Mouse (Mus musculus) hindbrain, embryonic 13.5 days (tissue): ENCODE measurements around the gene 4930402K13Rik. TPM values are rescaled to one million over a fixed set of nuclear protein-coding genes. Genes with fewer than 3 reads are reported as not detected.
"Not testable (repeated sequence)": the region's sequence is repeated elsewhere in the genome, so short reads cannot be mapped to it uniquely, and the experiment has no call there.

Experiments
- ATAC-seq: fragments of 200-750 bp; cut with Nextera tagmentation; 2 replicates; pipeline ENCODE4 v1.8.0; 2017; ENCODE audit warnings: moderate TSS enrichment; ENCODE audit not compliant: low FRiP score
- H3K27ac ChIP-seq: fragments of 300-500 bp; sonication (generic); 2 replicates; pipeline ENCODE4 v1.5.1; 2015; ENCODE audit warnings: inconsistent platforms, mild to moderate bottlenecking, moderate library complexity
- H3K27me3 ChIP-seq: fragments of 300-500 bp; sonication (generic); 2 replicates; pipeline ENCODE4 v1.6.1; 2015; ENCODE audit warnings: mild to moderate bottlenecking, inconsistent platforms
- H3K36me3 ChIP-seq: fragments of 300-500 bp; sonication (generic); 2 replicates; pipeline ENCODE4 v1.6.1; 2015; ENCODE audit warnings: mild to moderate bottlenecking, inconsistent platforms
- H3K4me1 ChIP-seq: fragments of 300-500 bp; sonication (generic); replicated peaks from 2 replicates; pipeline ENCODE4 v1.6.1; 2015; ENCODE audit warnings: inconsistent platforms
- H3K4me2 ChIP-seq: fragments of 300-500 bp; sonication (generic); 2 replicates; pipeline ENCODE4 v1.6.1; 2015; ENCODE audit warnings: inconsistent platforms, mild to moderate bottlenecking, moderate library complexity
- H3K4me3 ChIP-seq: fragments of 300-500 bp; sonication (generic); 2 replicates; pipeline ENCODE4 v1.5.1; 2015; ENCODE audit warnings: mild to moderate bottlenecking, inconsistent platforms
- H3K9ac ChIP-seq: fragments of 300-500 bp; sonication (generic); 2 replicates; pipeline ENCODE4 v1.6.1; 2015; ENCODE audit warnings: mild to moderate bottlenecking, inconsistent platforms
- H3K9me3 ChIP-seq: fragments of 300-500 bp; sonication (generic); 2 replicates; pipeline ENCODE4 v1.6.1; 2016; ENCODE audit warnings: inconsistent platforms
- WGBS: fragments of 180-500 bp; shearing (Covaris S2); methylation state at CpG from one replicate; pipeline ENCODE4 v1.1.7; 2015; 5-methylcytosine and 5-hydroxymethylcytosine counted together
- polyA plus RNA-seq: library from polyadenylated mRNA; unstranded; fragments of >200 nt; fragmentation: Nextera tagmentation; extraction: Ambion mirVana; gene quantifications from 2 replicates; pipeline ENCODE4 v1.2.1, GENCODE M21; 2015

Gene 4930402K13Rik
- polyA plus RNA-seq, result not detected in 2 replicates

- 80% methylated on average over 6 of the region's 6 CpGs for WGBS
- H3K36me3 ChIP-seq, result no peaks in the 10 kb centered on the region
- no peak for ATAC-seq
Measured at GRCm38 (mm10) chrX:9104262-9104661, at the start of gene 4930402K13Rik. TSS of gene 4930402K13Rik (plus strand) at chrX:9104562.

DNA sequence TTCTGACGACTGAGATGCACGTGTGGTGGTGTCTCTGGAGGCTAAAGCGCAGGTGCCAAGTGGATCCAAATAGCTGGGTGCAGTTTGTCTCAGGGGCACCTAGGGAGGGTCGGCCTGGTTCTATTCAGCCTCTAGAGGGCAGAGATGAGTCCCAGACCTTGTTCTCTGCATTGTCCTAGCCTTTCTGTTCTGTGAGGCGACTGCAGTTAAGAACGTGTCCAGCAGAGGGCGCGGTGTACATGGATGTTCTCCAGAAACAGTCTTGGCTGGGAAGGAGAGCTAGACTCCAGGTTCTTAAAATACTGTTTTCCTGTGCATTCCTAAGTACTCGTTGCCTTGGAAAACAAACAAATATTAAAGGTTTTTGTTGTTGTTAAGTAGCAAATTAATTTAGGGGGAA lies 43.4 kb upstream of the 4930402K13Rik start:
- H3K27me3 ChIP-seq, H3K9me3 ChIP-seq, H3K27ac ChIP-seq, H3K4me2 ChIP-seq, H3K36me3 ChIP-seq, H3K4me1 ChIP-seq, H3K4me3 ChIP-seq, H3K9ac ChIP-seq, ATAC-seq: not testable (repeated sequence)
- WGBS, result 39% methylated on average over 9 of the region's 9 CpGs

More at GRCm38 (mm10) chrX:9104262-9104661, at the start of gene 4930402K13Rik:
- no peaks in the 10 kb centered on the region for H3K27me3 ChIP-seq
- no peaks in the 10 kb centered on the region for H3K9me3 ChIP-seq
- no peak within 1 kb of the TSS for H3K4me3 ChIP-seq
- H3K9ac ChIP-seq, result no peak within 1 kb of the TSS
- no peak within 1 kb of the TSS for H3K27ac ChIP-seq
- H3K4me1 ChIP-seq, result no peaks in the 10 kb centered on the region
- no peak within 1 kb of the TSS for H3K4me2 ChIP-seq

GRCm38 (mm10) chrX:9062101-9062500 lies 42.3 kb upstream of the 4930402K13Rik start:
- 91% methylated on average over 4 of the region's 4 CpGs for WGBS

DNA sequence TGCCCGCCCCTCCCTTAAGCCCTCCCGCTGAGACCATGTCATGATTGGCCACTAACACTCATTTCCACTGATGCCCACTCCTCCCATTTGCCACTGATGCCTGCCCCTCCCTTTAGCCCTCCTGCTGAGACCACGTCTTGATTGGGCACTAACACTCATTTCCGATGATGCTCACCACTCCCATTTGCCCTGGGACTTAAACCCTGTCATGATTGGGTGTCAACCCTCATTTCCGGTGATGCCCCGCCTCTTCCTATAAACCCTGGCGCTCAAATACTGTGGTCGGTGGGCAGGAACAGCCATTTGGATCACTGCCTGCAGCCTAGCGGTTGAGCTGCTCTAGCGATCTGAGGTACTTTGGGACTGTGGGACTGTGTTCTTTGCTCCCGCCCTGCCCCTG lies 41.6 kb upstream of the 4930402K13Rik start, which contains the start of gene Fthl17f:
Fthl17f (plus strand) TSS at position 301 of the 400 bp plus-strand sequence.
- not testable (repeated sequence) for H3K36me3 ChIP-seq, ATAC-seq, H3K27ac ChIP-seq, H3K4me1 ChIP-seq, H3K9ac ChIP-seq, H3K4me2 ChIP-seq, H3K9me3 ChIP-seq, H3K4me3 ChIP-seq, H3K27me3 ChIP-seq
- WGBS, result 93% methylated on average over 11 of the region's 11 CpGs

More at GRCm38 (mm10) chrX:9062101-9062500, 42.3 kb upstream of the 4930402K13Rik start:
- no peak for ATAC-seq
- Histone ChIP-seq H3K9ac (no peak overlapping the region), H3K27ac (no peak overlapping the region), H3K9me3 (no peaks in the 10 kb centered on the region), H3K27me3 (no peaks in the 10 kb centered on the region), H3K4me2 (no peak overlapping the region), H3K4me1 (no peaks in the 10 kb centered on the region), H3K4me3 (no peak overlapping the region), H3K36me3 (no peaks in the 10 kb centered on the region)

DNA sequence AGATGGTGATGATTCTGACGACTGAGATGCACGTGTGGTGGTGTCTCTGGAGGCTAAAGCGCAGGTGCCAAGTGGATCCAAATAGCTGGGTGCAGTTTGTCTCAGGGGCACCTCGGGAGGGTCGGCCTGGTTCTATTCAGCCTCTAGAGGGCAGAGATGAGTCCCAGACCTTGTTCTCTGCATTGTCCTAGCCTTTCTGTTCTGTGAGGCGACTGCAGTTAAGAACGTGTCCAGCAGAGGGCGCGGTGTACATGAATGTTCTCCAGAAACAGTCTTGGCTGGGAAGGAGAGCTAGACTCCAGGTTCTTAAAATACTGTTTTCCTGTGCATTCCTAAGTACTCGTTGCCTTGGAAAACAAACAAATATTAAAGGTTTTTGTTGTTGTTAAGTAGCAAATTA lies 26.7 kb upstream of the 4930402K13Rik start:
- WGBS, result 12% methylated on average over 9 of the region's 10 CpGs
- ATAC-seq, result peak; percentile 68
- not testable (repeated sequence) for H3K9me3 ChIP-seq

DNA sequence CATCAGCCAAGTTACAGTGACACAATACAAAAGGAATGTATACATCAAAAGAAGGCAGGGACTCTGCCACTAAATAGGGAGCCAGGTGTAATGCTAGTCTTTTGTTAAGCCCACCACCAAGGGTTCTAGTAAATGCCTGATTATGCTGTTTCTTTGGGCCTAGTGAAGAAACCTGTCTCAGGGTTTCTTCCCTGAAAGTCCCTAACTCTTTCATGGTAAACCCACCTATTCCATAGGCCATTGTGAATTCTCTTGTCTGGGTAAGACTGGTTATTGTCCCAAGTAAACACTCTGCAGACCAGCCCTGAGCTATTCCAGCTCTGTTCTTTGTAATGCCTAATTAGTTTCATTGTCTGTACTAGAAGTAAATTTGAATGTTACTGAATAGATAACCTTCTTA lies 9.3 kb upstream of the 4930402K13Rik start:
- not testable (repeated sequence) for H3K4me2 ChIP-seq, H3K9ac ChIP-seq, H3K9me3 ChIP-seq, H3K27me3 ChIP-seq, ATAC-seq, H3K4me3 ChIP-seq, H3K36me3 ChIP-seq, H3K27ac ChIP-seq, H3K4me1 ChIP-seq

More for the DNA sequence above, 26.7 kb upstream of the 4930402K13Rik start:
- not testable (repeated sequence) for H3K36me3 ChIP-seq, H3K9ac ChIP-seq, H3K4me1 ChIP-seq, H3K4me2 ChIP-seq, H3K27ac ChIP-seq, H3K4me3 ChIP-seq, H3K27me3 ChIP-seq

GRCm38 (mm10) chrX:9110381-9110780 lies 6.0 kb downstream of the 4930402K13Rik start:
- ATAC-seq, result no peak
- WGBS, result 70% methylated on average over 2 of the region's 2 CpGs
- H3K27ac ChIP-seq, result no peak overlapping the region

DNA sequence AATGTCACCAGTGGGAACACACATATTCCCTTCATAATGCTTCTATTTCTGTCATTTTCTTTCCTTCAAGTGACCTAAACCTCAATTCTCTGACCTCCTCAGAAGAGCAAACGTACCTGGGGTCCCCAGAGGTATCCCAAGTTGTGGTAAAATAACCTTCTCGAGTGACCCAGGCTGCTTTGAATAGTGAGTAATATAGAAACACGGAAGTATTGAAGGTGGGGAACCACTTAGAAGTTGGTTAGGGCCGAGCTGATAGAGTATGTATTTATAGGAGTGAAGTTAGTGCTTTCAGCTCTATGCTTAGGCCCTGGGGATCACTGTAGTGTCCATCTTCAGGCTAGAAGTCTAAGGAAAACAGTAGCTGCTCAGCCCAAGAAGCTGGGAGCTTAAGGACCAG lies 20.6 kb downstream of the 4930402K13Rik start:
- WGBS, result 67% methylated on average over 4 of the region's 4 CpGs
- Histone ChIP-seq H3K4me2 (no peak overlapping the region), H3K27ac (no peak overlapping the region), H3K9me3 (no peaks in the 10 kb centered on the region), H3K9ac (no peak overlapping the region), H3K4me1 (no peaks in the 10 kb centered on the region), H3K36me3 (no peaks in the 10 kb centered on the region), H3K27me3 (no peaks in the 10 kb centered on the region), H3K4me3 (no peak overlapping the region)
- no peak for ATAC-seq

More at GRCm38 (mm10) chrX:9110381-9110780, 6.0 kb downstream of the 4930402K13Rik start:
- H3K4me3 ChIP-seq, result no peak overlapping the region
- H3K36me3 ChIP-seq, result no peaks in the 10 kb centered on the region
- no peaks in the 10 kb centered on the region for H3K27me3 ChIP-seq
- no peaks in the 10 kb centered on the region for H3K9me3 ChIP-seq
- H3K4me1 ChIP-seq, result no peaks in the 10 kb centered on the region
- H3K4me2 ChIP-seq, result no peak overlapping the region
- no peak overlapping the region for H3K9ac ChIP-seq

DNA sequence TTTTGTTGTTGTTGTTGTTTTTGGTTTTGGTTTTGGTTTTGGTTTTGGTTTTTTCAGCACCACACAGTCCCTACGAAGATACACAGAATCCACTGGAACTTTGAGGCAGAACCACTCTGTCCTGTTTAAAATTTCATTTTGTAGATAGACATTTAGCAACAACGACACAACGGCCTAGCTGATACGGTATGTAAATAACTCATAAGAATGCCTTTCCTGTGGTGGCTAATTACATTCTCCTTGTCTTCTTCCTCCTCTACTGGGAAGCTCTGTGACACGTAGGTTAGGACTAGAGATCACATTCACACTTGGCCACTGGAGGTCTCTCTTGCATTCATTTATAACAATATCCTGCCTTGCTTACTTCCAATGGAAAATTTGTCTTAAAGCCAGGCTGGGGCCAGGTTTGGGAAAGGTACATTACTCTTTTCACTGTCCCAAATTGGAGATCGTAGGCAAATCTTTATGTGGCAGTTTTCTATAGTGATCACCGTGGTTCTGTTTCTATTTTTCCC lies 24.0 kb downstream of the 4930402K13Rik start:
- H3K9me3 ChIP-seq, result no peaks in the 10 kb centered on the region
- H3K27me3 ChIP-seq, result no peaks in the 10 kb centered on the region
- H3K9ac ChIP-seq, result no peak overlapping the region
- 49% methylated on average over 7 of the region's 7 CpGs for WGBS
- no peak for ATAC-seq
- no peak overlapping the region for H3K4me2 ChIP-seq
- H3K4me1 ChIP-seq, result no peaks in the 10 kb centered on the region
- no peak overlapping the region for H3K4me3 ChIP-seq
- no peak overlapping the region for H3K27ac ChIP-seq
- H3K36me3 ChIP-seq, result no peaks in the 10 kb centered on the region

GRCm38 (mm10) chrX:9139290-9139948 lies 35.1 kb downstream of the 4930402K13Rik start:
- H3K4me2 ChIP-seq, result no peak overlapping the region
- no peak for ATAC-seq
- no peaks in the 10 kb centered on the region for H3K4me1 ChIP-seq
- H3K27ac ChIP-seq, result no peak overlapping the region
- H3K4me3 ChIP-seq, result no peak overlapping the region
- H3K9me3 ChIP-seq, result no peaks in the 10 kb centered on the region
- no peaks in the 10 kb centered on the region for H3K27me3 ChIP-seq
- no peak overlapping the region for H3K9ac ChIP-seq
- no peaks in the 10 kb centered on the region for H3K36me3 ChIP-seq
- WGBS, result 81% methylated on average over 4 of the region's 4 CpGs

DNA sequence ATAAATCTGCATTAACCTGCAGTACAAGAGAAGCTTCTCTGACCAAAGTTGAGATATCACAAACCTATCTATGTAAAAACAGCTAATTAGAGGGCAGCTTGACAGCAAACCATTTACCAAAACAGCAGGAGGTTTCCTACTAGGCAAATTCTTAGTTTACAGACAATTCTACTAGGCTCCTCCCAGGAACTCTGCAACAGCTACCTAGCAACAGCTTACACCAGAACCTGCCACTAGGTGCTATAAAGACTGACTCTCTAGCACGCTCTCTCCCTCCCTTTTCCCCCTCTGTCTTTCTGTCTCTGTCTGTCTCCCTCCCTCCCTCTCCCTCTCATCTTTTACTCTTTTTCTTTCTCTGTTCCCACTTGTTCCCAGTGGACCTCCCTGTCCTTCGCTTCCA lies 38.3 kb downstream of the 4930402K13Rik start:
- H3K9ac ChIP-seq, result no peak overlapping the region
- no peaks in the 10 kb centered on the region for H3K4me1 ChIP-seq
- no peaks in the 10 kb centered on the region for H3K9me3 ChIP-seq
- no peak overlapping the region for H3K4me2 ChIP-seq
- H3K27ac ChIP-seq, result no peak overlapping the region
- H3K4me3 ChIP-seq, result no peak overlapping the region
- H3K27me3 ChIP-seq, result no peaks in the 10 kb centered on the region
- 34% methylated on average over 2 of the region's 2 CpGs for WGBS
- no peaks in the 10 kb centered on the region for H3K36me3 ChIP-seq
- no peak for ATAC-seq
